Mouse (Mus musculus) ovary, postnatal 14 days (tissue): ENCODE data around the gene Ncor2.

Source experiments
- DNase-seq: peaks from one replicate; pipeline ENCODE4 v3.0.0; 2022; ENCODE audit warnings: low spot score

The Ncor2 gene

GRCm38 (mm10) chr5:125127920-125128319, 51.1 kb downstream of the Ncor2 start:
- no peak for DNase-seq

- DNase-seq = no peak
Measured at GRCm38 (mm10) chr5:125127426-125127825, 51.6 kb downstream of the Ncor2 start.

DNA sequence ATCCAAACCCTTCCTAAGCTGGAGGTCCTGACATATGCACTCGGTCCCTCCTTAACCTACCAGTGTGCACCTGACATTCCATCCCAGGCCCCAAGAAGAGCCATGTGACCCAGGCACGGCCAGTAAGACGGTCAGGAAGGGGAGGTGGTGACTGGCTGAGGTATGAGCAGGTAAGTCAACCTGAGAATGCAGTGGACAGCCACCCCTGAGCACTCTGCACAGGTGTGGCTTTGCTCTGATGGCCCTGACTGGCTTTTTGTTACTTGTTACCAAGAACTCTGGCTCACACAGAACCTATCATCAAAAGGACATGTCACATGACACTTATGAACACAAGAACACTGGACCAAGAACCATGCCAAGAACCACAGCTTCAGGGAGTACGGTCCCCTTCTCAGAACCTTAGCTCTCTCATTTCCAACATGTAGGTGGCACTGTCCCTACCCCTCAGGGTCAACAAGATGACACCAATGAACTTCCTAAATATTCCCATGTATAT, 53.0 kb downstream of the Ncor2 start:
- DNase-seq = no peak

- no peak for DNase-seq
Measured at GRCm38 (mm10) chr5:125125219-125125618, 53.8 kb downstream of the Ncor2 start.

- DNase-seq = no peak
Measured at GRCm38 (mm10) chr5:125124002-125124401, 55.0 kb downstream of the Ncor2 start.

DNA sequence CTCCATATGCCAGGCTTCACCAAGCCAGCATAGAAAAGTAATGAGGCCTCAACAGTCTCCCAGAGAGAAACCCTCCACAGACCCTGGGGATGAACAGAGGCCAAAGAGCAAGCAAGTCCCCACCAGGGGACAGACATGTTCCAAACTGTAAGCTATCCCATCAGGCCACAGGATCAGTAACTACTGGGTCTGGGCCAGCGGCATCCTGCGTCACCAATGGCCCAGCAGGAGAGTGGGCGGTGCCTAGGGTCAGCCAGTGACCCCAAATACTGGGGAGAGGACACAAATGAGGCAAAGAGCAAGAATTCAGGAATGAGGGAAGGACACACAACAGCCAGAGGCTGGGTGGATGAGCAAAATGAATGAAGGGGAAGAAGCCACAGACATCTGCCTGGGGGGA, 55.8 kb downstream of the Ncor2 start:
- no peak for DNase-seq

- DNase-seq = no peak
Measured at GRCm38 (mm10) chr5:125122546-125122945, 56.5 kb downstream of the Ncor2 start.

DNA sequence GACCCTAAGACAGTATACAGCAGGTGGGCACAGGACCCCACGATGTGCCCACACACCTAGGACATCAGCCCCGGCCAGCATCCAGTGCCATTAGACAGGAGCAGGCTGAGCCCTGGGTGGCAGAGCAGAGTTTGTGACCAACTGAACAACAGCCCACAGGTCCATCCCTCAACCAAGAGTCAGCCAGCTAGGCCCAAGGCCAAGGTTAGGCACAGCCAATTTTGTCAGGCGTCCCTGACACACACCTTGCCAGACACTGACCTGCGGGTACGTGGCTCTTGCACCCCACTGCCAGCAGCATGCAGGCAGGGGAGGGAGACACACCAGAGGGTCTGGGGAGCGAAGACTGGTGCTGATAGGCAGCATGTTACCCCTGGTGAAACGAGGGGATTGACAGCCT, 57.0 kb downstream of the Ncor2 start:
- DNase-seq = no peak

GRCm38 (mm10) chr5:125120517-125121303, 58.3 kb downstream of the Ncor2 start:
- no peak for DNase-seq

DNA sequence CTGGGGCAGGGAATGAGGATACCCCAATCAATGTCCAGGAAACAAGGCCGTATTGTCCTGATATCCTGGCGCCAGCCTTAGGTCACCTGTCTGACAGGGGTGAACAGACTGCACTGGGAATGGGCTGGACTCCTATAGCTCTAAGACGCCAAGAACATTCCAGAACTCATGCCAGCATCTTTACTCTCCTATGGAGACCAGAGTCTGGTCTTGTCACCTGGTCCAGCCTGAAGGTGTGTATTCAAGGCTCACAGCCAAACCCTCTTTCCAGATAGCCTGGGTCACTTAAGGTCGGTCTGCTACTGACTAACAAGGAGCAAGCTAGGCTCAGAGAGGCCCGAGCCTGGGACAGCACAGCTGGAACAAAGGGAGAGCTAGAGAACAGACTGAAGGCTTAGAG, 61.8 kb downstream of the Ncor2 start:
- DNase-seq = no peak

DNA sequence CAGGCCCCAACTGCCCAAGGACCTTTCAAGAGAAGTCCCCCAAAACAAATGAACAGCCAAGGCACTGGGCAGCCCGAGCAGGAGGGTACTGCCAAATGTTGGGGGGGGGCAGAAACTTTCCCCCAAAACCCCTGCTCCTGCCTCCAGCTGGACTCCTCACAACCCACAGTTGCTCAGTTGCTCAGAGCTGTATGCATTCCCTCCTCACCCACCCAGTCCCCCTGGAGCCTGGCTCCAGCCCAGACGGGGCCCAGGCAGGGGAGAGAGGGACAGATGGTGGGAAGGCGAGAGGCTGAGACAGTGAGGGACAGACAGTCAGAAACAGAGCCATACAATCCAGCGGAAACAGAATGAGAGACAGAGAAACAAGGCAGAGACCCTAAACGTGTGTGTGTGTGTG, 66.0 kb downstream of the Ncor2 start:
- no peak for DNase-seq

GRCm38 (mm10) chr5:125112588-125112987, 66.4 kb downstream of the Ncor2 start:
- no peak for DNase-seq

GRCm38 (mm10) chr5:125111137-125111536, 67.9 kb downstream of the Ncor2 start:
- peak; percentile 37 for DNase-seq

DNA sequence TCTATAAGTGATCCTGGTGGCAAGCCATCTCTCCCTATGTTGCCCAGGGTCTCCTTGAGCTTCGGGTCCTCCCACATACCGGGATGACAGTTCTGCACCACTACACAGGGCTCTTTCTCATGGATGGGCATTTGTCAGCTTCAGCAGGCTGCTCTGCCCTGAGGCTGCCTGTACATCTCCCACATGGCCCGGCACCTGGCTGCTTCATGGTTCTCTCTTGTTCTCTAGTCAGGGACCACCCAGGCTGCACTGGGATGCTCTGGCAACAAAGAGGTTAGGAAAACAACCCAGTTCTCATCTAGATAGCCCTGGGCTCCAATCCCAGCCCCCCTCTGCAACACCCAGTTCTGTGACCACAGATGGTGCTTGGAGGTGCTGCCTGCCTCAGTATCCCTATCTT, 68.3 kb downstream of the Ncor2 start:
- no peak for DNase-seq

GRCm38 (mm10) chr5:125110196-125110595, 68.8 kb downstream of the Ncor2 start:
- no peak for DNase-seq

DNA sequence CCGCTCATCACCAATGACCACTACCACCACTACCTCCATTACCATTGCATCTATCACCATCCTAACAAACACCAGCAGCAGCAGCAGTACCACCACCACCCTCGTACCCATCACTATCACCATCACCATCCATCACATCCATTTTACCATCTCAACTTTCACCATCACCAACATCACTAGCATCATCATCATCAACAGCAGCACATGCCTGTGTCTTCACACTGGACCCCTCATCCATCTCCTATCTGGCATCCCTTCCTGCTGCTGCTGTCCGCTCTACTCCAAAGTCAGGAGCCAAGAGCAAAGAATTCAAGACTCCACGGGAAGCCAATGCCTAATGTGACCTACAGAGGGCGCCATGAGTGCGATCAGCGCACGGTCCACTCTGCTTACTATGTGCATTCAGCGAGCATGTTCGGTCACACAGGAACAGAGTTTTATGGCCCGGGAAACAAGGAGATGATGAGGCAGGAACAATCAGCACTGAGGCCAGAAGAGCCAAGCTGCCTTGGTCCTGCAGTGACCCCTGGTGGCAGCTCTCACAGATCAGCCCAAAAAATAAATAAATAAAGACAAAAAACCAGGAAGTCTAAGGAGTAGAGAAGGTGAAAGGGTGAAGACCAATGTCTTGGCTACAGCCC, 71.9 kb downstream of the Ncor2 start:
- peak; percentile 52 for DNase-seq

DNA sequence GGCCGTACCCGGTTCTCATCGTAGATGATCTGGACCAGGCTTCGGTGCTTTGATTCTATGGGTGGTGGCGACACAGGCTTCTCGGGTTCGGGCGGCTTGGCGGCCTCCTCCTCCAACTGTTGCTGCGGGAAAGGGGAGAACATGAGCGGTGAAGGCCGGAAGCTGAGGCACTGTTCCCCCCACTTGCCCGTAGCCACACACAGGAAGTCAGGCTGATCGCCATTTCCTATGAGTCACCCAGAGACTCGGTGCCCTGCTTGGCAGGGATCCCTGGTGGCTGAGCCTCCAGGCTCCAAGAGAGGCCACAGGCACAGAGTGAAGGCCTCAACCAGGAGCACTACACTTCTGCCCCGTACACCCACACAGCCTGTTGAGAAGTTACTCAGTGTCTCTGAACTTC, 72.8 kb downstream of the Ncor2 start:
- no peak for DNase-seq

- DNase-seq = no peak
Measured at GRCm38 (mm10) chr5:125104841-125105240, 74.2 kb downstream of the Ncor2 start.

GRCm38 (mm10) chr5:125103396-125103795, 75.6 kb downstream of the Ncor2 start:
- DNase-seq = no peak

DNA sequence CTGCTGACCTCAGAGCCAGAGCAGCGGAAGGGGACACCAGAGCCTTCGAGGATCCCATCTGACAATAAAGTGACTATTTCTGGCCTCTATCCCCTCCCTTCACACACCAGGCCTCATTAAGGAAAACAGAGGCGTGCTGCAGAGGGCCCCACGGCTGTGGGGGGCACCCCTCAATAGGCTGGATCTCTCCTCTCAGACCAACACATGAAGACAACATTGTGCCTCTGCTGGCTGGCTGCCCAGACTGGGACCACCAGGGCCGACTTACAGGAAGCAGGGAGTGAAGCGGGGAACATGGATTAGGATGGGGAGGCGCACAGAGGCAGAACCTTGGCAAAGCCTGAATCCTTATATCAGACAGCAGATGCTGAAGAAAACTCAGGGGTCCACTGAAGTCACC, 76.1 kb downstream of the Ncor2 start:
- no peak for DNase-seq

DNA sequence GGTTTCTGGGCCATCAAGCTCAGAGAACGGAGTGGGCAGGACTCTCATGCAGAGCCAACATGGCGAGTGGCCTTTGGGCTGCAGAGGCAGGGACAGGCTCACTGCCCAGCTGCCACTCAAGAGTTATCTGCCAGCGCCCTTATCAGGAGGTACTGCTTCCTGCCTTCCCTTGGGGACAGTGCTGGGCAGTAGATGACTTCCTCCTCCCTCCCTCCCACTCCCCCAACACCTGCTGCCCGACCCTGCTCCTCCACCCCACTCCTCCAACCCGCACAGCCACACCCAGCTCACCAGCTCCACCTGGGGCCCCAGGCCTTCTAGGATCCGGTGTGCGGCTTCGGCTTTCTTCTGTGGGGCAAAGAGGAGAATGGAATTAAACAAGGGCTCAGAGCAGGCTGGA, 76.7 kb downstream of the Ncor2 start:
- DNase-seq = no peak

- no peak for DNase-seq
Measured at GRCm38 (mm10) chr5:125099785-125100350, 79.2 kb downstream of the Ncor2 start.

GRCm38 (mm10) chr5:125098692-125099091, 80.3 kb downstream of the Ncor2 start:
- DNase-seq = no peak
